Mouse (Mus musculus) liver, adult 2 months (tissue): ENCODE results near the gene Lrrtm4.

Experiments used
- CTCF ChIP-seq: fragments of 200-500 bp; IDR thresholded peaks from 2 replicates; pipeline ENCODE4 v1.5.1; 2011; ENCODE audit warnings: low read depth, low read length, control low read depth
- POLR2A ChIP-seq: fragments of 200-500 bp; IDR thresholded peaks from 2 replicates; pipeline ENCODE4 v1.6.1; 2011; ENCODE audit warnings: low read length, control low read depth; ENCODE audit not compliant: insufficient read depth; ENCODE audit errors: extremely low read depth

DNA sequence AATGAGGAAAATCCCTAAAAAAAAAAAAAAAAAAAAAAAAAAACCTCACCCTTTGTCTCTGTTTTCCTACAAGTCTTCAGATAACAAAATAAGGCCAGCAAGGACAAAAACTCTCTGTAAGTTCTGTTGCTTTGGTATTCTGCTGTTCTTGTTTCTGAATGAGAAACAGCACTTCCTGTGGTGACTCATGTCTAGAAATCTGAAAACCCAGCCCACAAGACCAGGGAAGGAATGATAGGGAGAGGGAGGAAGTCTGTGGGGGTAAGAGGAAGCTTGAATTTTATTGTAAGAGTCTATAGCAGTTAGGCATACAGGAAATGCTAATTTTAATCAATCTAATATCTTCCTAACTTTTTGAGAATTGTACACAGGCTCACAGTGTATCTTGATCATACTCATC is 283.2 kb downstream of the Lrrtm4 start:
- no peak for TF ChIP-seq POLR2A
- TF ChIP-seq CTCF = no peak
